Mouse (Mus musculus): ENCODE measurements around the gene Fgfr3.
A peak's percentile ranks its signal among the peaks of the same experiment; 100 is the strongest.

Gene Fgfr3

DNA sequence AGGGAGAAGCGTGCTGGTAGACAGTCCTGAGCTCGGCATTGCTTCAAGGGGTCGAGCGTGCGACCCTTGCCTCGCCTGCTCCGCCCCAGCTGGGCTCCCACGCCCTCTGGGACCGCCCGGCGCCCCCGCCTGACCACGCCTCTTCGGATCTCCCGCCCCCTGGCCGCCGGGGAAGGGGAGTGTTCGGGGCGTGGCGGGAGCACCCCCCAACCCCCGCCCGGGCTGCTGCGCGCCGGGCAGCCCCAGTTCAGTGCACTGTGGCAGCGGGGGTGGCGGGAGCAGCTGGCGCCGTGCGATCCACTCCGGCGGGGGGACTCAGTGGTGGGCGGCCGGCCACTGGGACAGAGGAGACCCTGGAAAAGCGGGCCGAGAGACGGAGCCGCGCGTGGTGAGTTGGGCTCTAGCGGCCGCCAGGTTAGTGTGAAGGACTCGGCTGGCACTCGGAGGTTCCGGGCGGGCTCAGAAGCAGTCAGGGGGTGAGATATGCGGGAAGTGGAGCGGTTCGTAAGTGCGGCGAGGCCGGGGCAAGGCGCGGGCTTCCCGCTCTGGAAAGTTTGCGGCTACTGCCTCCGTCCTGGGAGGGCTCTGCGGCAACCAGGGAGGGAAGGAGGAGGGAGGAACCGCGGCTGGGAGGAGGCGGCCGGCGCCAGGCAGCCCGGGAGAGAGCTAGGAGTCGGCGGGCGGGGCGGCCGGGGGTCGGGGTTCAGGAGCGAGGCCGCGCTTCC lies at the start of gene Fgfr3:
Gene Fgfr3 (plus strand): TSS at position 134 of the 725 bp plus-strand sequence.
- peak; percentile 67 to 72 for DNase-seq

DNA sequence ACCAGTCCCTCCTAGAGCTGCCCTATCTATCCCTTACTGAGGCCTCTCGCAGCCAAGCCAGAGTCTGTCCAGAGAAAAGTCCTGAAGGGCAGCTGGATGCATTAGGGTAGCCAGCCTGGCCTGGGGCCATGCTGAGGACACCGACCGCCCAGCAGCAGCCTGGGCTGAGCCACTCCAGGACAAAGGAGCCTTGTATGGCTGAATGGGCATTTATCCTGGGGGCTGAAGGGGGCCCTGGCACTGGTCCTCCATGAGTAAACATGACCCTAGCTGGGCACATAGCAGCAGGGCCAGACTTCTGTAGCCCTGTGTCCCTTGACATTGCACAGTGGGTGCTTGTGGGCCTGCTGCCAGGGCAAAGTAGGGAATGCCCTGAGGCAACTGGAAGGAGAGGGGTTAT lies 47.0 kb upstream of the Fgfr3 start:
- no peak for DNase-seq

DNA sequence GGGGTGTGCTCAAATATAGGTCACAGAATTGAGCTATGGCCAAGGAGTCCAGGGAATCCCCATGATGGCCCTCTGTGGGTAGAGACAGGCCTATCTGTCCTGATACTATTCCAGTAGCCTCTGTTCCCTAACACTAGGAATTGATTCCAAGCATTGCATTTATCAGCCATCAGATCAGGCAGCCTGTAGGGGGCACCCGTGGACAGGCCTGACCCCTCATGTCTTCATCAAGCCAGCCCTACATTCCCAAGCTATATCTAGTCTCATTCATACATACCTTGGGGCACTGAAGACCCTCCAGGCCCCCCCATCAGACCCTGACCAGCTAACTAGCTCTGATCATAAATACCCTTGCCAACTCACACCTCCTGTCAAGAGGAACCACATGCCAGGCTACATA lies 45.5 kb upstream of the Fgfr3 start:
- peak in 1 of 2 experiments; percentile 39 for DNase-seq

DNA sequence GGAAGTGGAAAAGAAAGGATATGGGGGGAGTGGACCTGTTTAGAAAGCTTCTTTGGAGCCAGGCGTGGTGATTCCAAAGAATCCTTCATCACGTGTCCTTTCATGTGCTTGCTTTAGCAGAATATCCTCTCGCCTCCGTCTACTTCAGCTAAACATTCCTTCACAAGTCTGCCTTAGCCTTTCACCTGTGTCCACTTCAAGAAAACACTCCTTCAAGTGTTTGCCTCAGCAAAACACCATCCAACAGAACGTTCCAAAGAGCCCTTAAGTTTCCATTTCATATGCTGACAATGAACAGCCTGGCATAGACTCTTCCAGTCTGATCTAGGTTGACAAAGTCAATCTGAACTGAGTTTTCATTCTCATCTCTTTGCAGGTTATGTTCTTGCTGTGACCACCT lies 43.2 kb upstream of the Fgfr3 start:
- no peak for DNase-seq

DNA sequence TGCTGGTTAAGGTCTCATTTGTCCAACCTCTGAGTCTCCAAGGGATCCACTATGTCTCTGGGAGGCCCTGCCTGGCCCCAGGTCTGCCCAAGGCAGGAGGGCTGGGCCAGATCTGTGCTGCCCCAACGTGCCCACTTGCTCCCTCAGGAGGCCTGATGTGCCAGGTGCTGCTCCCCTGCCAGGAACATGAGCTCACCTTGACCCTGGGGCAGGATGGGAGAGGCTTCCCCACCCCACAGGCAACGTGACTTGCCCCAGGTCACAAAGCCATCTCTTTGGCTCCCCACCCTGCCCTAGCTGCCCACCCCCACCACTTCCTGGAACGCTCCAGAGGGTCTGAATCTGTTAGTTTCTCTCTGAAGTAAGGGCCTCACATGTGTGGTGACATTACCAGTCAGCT lies 40.4 kb upstream of the Fgfr3 start:
- no peak for DNase-seq

DNA sequence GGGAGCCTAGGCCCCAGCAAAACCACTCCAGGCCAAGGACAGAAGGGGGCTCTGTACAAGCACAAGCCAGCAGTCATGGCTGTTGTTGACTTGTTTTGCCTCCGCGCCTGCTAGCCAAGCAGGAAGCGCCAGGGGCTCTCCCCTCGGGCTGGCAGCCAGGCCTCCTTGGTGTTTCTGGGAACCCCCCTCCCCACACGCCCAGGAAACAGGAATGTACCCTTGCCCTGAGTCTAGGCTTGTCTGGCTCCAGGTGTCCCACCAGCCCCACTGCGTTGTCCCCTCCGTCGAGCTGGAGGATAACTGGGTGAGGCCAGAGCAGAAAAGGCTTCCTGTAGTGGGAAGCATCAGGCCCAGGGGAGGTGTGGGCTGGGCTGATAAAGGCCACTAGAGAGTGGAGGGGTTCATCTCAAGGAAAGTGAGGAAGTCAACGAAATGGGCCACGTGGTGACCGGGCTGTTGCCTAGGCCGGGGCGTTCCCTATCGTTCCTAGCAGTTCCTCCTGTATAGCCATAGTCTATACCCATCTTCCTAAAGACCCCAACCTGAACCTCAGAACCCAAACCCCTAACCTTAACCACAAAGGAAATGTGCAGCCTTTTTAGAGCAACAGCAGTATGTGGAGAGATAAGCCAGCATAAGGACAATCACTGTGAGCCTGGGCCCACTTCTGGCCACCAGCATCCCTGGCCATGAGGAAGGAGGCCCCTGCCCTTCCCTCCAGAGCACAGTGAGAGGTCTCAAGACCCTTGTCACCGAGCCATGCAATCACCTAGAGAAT lies 39.7 kb upstream of the Fgfr3 start:
- no peak for DNase-seq

DNA sequence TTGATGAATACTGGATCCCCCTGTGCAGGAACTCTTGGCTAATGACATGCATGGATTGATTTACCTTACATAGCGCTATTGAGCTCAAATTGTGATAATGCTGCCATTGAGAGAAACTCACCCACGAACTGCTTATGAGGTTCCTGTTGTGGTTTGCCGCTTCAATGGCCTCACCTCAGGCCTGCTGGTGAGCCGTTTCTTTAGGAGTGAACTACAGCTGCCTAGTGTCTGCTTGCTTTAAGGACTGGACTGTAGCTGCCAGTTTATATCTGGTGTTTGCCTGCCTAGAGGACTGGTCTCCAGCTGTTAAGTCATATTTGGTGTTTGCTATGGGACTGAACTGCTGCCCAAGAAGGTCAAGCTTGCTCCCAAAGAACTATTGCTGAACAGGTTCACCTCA lies 38.5 kb upstream of the Fgfr3 start:
- no peak for DNase-seq

DNA sequence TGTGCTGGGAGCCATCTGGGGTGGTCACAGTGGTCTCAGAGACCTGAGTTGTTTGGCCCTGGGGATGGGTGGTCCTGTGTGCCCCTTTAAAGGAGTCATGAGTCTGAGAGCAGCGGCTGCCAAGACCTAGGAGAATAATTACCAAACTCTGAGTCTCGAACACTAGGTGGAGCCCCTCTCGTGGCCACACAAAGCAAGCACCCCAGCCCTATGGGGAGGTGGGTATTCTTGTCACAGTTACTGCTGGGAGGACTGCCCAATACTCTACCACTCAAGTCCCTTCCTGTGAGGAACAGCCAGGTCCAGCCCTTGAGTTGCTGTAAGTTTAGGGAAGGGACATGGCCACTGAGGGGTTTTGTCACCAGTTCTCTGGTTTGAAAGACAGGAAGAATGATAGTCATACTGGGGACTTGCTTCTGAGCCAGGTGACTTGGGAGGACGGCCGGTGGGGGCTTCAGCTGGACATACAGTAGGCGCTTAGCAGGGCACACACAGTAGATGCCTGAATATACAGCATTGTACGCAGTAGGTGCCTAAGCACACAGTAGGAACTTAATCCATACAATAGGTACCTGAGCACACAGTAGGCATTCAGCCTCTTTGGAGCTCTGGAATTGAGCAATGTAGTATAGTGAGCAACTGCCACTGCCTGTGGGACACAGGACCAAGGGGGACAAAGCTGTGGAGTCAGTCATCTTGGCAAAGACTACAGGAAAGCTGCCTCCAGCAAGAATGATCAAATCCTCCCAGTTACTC lies 37.4 kb upstream of the Fgfr3 start:
- DNase-seq: no peak

DNA sequence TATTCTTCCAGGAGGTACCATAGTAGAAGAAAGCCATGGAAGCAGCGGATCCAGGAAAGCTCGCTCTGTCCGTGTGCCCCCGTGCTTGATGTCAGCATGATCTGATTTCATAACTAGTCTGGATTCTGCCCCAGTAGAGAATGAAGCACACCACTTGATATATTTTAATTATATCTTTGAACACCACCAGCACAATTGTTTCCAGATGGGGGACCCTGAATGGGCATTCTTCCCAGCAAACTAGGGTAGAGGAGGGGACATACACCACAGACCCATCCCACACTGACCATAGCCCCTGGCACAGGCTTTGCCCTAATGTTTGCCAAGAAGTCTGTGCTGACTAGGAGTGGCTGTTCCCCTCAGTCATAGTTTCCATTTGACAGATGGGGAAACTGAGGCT lies 36.5 kb upstream of the Fgfr3 start:
- no peak for DNase-seq

DNA sequence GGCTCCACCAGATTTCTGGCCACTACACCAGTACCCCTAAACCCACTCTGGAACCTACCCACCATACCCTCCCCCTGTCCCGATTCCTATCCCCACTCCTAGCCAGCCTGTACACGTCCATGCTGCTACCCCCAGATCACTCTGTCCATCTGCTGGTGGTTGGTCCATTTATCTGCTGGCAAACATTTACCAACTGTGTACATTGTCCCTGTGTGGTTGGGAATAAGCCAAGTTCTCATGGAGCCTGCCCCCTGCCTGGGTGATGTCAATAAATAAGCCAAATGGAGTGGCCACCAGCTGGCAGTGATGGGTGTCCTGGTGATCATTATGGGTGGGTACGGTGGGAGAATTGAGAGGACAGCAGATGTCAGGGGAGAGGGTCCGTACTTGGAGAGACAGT lies 34.3 kb upstream of the Fgfr3 start:
- no peak for DNase-seq

DNA sequence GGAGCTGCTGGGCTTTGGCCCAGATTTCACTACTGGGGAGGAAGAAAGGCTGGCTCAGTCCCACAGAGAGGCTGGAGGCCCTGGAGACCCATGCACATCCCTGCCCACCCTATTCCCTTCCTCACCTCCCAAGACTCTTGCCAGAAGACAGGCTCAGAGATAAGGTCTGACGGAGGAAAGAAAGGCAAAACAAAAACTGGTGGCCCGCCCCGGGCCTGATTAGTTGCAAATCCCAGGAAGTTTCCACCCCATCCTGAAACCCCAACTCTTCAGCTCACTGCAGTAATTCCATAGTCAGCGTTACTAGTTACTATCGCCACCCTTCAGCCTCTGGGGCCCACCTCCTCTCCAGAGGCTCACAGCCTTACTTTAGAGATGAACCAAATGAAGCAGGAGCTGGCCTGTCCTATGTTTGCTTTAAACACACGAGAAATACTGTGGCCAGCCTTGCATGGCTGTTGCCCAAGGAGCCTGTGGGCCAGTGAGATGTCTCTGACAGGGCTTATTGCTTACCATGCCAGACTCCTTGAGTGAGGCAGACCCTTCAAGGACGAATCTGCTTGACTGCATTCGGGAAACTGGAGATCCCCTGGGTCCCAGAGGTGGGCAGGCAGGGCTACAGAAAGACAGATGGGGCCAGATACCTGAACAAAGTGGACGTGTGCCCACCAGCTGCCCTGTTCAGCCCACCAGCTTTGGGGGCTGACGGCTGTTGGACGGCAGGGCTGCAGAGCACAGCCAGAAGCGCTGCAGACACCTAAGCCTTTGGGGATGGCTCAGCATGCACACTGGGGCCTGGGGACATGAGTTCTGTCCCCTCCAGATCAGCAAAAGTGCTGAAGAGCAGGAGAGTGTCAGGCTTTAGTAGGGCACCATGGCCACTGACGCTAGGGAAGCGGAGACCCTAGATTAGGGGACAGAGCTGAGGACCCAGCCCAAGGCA lies 32.9 kb upstream of the Fgfr3 start:
- no peak for DNase-seq

DNA sequence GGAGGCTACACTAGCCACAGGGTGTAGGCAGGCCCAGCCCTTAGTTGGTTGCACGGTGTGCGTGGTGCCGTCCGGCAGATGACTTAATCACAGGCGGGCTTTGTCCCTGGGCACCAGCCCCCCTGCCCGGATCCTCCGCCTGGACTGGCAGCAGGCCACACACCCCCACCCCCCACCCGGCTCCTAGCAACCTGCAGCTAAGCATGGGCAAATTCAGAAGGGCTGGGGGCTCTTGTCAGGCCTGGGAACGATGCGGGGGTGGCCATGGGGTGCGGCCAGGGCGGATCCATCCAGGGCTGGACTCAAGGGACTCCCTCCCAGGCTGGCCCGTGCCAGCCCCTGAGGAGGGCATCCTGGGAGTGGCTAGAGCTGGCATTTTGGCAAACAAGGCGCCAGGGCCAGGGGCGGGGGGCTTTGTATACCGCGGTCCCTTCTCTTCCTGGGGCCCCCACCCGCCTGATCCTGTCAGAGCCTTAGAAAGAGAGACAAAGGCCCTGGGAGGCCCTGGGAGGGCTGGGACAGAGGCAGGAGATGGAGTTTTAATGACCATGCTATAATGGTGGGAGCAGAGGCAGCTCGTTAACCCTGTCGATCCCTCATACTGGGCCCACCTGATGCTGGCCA lies 32.1 kb upstream of the Fgfr3 start:
- no peak for DNase-seq

DNA sequence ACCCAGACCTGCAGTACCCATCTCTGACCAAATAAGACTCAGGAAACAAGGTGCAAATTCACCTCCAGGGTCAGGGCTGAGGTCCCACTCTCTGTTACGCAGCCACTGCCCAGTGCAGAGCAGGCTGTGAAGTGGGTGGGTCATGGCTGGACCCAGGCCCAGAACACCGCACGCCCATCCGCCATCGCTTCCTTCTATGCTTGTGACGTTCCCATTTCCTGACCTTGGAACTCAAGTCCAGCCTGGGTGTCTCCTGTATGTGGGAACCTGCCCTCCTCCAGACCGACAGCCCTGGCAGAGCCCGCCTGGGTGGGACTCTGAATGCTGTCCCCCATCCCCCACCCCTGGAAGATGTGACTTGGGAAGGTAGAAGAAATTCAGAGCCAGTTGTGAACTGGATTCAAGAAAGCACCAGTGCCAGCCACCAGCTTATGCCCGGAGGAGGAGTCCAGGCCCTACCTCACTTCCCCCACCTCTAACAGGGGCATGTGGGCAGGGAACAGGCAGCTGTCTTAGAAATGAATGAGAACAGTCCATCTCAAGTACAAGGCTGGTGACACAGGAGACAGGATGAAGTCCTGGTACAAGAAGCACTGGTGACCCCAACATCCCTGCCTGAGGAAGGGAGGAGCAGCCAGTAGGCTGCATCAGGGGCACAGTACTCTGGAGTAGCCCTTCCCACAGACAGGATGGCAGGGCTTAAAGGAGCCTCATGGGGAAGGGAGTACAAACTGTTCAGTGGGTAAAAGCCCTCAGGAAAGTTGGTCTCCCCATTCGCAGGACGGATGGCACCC lies 31.4 kb upstream of the Fgfr3 start:
- DNase-seq: no peak

DNA sequence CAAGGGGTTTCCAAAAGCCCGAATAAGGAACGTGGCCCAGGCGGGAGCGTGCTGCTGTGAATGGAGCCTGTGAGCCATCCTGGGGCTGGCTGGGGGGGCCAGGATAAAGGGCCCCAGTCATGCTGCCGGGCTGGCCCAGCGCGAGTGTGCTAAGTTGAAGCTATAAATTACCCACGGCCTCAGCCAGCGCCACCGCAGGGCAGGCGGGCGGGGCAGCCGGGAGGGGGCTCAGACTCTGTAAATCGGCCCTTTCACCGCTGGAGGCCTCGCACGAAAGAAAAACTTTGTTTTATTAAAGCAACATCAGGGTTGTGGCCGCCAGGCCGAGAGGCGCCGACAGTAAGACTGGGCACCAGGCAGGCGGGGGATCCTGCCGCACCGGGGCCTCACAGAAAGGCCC lies 29.1 kb upstream of the Fgfr3 start:
- no peak for DNase-seq

DNA sequence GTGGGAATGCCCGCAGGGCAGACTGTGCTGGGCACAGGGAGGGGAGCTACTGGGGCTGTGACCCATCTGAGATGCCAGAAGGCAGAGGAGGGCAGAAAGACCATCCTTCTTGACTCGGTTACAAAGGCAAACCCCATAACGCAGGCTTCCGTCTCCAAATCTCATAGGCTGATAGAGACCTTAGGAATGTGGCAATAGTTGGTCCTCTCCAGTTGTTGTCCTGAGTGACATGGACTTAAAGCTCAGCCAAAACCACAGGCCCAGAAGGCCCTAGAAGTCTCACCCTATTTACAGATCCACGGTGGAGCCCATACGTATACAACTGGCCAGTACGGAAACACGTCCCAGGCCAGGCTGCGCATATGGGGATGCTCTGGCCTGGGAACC lies 27.0 kb upstream of the Fgfr3 start:
- no peak for DNase-seq

DNA sequence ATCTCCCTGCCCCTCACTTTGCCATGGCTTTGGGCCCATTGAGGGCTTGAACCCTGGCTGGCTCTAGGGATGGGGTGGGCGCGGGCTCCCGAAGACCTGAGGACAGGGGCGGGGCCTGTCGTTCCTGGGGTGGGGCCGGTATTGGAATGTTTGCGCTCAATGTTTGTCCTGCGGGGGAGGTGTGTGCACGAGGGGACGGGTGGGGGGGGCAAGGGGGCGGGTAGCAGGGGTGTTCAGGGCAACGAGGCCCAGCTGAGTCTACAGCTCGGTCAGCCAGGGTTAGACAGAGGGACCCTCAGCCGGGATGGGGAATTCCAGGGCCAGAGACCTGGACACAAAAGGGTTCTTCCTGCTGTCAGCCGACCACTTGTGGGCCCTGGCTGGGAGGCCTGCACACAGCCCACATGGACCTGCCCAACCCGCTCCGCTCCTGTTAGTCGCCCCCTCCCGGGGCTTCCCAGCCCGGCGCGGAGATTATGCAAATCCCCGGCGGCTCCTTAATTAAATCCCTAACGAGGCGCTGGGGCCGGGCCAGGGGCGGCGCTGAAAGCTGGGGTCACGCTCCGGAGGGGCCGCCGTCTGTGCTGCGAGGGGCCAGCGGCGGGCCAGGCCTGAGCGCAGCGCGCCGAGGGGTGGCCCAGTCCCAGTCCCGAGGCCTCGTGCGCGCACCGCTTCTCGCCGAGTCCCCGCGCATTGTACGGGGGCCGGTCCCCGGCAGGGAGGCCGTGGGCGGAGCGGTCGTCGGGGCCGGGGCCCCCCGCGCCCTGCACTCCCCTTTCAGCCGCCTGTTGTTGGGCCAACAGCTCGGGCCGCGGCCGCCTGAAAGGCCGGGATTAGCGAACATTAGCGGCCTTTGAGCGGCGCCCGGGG lies 26.4 kb upstream of the Fgfr3 start:
- peak in 1 of 2 experiments; percentile 13 for DNase-seq

DNA sequence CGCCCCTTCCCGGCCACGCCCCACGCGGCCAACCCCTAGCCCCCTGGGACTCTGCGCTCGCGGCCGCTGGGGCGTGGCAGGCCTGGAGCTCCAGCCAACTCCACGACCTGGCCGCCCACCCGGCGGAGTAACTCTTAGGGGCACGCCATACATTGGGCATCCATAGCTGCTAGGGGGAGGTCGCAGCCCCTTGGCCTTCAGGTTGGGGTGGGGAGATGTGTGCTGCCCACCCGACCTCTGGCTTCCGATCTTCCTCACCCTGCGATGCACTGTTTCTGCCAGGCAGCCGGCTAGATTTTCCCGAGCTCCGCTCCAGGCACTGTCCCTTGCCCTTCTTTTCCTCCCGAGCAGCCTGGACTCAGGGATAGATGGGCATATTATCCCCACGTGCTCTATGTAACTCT lies 25.8 kb upstream of the Fgfr3 start:
- no peak for DNase-seq

DNA sequence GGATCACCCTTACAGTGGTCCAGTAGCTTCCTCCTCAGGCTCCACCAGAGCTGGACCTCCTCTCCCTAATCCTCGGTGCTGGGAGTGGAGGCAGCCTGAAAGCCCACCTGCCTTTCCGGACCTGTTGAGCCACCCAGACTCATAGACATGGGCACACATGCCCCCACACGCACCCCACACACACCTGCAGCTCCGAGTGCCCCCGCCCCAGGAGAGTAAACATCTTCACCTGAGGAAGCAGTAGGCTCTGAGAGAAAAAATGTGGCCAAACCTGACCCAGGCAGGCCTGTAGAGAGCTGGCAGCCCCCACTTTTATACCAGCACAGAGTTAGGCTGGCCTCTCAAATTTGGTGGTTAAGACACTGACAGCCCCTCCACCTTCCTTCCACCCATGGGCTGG lies 25.0 kb upstream of the Fgfr3 start:
- no peak for DNase-seq

DNA sequence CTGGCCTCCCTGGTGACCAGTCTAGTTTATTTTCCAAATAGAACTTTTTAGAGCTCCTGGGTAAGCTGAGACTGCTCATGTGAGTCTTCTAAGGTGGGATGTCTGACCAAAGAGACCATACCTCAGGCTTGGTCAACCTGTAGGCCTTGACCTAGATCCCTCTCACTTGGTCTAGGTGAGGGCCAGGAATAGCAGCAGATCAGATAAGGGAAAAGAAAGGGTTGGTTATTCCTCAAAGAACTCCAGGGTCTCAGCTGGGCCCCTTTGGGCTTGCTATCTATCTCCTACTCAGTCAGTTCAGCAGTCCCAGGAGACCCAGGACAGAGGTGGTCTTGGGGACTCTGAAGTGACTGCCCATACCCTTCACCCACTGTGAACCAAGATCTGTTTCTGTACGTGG lies 23.9 kb upstream of the Fgfr3 start:
- no peak for DNase-seq

DNA sequence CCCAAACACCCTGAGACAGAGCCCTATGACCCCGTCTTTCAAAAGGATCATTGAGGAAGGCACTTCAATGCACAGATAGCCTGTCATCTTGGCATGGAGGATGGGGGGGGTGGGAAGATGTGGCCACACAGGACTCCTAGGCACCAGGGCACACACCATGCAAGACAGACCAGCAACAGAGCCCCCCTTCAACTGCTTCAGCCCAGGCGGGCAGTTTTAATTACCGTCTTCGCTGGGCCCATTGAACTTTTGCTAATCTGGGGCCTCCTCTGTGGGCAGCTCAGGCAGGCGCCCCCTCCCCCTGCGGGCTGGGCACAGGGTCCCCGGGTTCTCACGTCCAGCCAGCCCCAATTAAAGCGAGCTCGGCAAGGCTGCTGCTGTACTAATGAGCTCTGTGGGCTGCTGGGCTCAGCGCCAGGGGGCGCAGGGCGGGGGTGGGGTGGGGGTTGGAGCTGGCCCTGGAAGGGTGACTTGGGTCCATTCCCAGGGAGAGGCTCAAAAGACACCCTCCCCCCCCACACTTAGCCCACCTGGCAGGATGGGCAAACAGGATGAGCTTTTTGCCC lies 23.4 kb upstream of the Fgfr3 start:
- no peak for DNase-seq
